Mouse (Mus musculus) gastrocnemius, postnatal 14 days (tissue): ENCODE data around the gene Prph. TPM values are rescaled to one million over a fixed set of nuclear protein-coding genes. Genes with fewer than 3 reads are reported as not detected.

Source experiments
- DNase-seq: peaks from one replicate; pipeline ENCODE4 v3.0.0; 2021; ENCODE audit warnings: mixed read lengths
- intact Hi-C: fragments of 180-260 bp; cut with DNase I; formaldehyde crosslinking; loops from one replicate; pipeline ENCODE4 v1.15.1; 2025; ENCODE audit warnings: low total_unique reads
- microRNA-seq, 2 experiments: library from miRNA; unstranded; fragments of <30 nt; microRNA quantifications; one replicate each; pipeline ENCODE4 v1.2.0; 2021
- total RNA-seq, 2 experiments: library from RNA; stranded (reverse); gene quantifications; 2 replicates each; pipeline ENCODE4 v1.2.3; 2021

Gene Prph
- total RNA-seq, 2 experiments from 2014 or later = 1.2 to 1.4 TPM

DNA sequence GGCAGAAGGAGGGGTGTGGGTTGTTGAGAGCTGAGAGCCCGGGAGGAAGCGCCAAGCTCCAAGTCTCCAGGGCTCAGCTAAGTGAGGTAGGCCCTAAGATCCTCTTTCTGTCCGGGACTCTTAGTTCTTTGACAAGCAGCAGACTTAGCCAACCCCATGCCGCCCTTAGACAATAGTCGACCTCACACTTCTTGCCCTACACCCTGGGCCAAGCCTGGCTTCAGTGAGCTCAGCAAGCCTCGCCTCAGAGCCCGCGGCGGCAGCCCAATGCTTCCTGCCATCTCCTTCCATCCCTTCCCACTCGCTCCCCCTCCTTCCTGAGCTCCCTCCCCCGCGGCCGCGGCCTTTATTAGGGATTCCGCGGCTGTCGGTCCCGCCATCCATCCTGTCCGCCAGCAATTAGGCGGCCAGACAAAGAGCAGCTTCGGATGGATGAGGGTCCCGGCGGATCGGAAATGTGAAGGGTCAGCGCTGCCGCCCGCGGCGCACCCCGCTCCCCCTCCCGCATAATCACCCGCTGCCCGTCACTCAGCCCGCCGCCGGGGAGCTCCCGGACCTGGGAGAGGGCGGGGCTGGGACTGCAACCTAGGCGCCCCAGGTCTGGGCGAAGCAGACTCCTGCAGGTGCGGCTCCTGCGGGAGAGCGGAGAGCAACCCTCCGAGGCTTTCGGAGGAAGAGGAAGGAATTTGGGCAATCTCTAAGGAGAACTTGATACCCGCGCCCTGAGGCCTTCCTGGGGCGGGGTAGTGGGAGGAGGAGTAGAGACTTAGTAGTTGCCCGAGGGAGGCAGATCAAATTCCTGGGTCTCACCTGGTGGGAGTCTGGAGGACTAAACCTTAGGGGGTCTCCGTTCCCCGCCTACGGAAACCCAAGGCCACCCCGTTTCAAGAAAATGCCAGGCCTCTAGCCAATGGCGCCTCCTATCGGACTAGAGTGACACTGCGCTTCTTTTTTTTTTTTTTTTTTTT, 38.6 kb downstream of the Prph start:
- intact Hi-C loops = loop anchor here (5.0 kb wide), 1 partner anchor 41 kb away; no protein-coding TSS in a partner anchor
- no peak for DNase-seq

DNA sequence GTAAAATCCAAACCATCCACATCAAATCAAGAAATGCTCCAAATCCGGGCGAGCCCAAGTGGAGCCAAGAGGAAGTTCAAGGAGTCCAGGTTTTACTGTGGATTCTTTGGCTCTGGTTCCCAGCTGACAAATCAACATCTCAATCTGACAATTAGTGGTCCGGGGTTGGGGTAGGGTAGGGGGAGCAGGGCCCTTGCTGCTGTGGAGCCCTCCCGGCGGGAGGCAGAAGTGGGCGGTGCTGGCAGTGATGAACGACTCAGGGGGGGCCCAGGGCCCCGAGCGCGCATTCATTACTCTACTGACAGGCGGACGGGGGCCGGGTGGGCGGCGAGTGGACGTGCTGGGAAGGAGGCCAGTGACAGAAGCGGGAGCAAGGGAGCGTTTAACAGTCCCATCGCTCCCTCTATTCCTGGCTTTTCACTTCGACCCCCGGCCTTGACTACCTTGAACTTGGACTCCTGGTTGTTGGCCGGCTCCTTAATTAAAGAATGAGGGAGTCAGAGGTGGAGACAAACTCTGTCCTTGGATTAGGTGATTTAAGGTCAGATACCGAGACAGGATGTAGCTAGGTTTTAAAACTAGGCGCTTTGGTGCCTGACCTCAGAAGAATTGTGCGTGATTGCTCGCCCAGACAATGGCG, 39.8 kb downstream of the Prph start:
- intact Hi-C loops = loop anchor here (5.0 kb wide), 1 partner anchor 42 kb away; no protein-coding TSS in a partner anchor
- DNase-seq = no peak

DNA sequence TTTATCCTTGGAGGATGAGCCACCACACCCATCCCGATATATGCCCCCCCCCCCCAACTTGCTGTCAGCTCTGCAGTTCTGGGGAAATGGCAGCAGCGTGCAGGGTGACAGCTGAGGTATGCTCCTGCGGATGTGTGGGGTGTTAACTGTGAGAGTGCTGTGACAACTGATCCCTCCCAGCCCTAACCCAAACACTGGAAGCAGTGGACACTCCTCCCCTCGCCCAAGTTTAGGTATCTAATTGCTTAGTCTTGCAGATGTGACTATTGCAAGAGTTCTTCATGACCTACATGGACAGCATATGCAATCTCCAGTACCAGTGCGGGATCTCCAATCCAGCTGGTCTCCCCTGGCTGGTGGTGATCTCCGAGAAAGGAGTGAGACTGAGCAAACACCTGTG, 40.4 kb downstream of the Prph start:
- intact Hi-C loops = no loop called here
- DNase-seq = no peak

DNA sequence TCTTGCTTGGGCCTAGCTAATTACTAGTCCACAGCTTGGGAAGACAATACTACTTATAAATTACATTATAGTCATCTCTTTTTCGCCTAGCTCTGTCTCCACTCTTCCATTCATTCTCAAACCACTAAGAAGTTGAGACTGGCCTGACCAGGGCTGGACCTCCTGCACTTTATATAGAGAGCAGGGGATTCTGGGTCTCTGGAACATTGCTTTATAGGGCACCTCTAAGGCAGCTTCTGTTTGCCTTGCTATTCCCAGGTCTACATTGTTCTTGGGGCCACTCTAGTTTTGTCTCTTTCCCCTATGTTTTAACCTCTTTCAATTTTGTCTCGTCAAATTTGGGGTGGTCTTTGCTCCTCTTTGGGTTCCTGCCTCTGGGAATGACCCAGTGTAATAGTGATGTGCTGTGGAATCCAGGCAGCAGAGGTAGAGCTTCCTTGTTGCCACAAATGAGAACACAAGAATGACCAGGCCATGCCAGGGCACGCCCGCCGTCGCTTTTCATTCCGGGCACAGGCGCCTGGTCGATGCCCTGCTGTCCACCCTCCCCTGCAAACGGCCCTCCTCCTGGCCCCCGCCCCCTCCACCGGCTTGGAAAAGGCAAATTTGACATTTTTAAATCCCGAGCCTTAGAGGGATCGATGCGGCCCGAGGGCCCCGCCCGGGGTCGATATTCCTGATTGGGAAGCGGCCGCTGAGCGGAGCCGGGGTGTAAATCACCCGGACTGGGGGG, 41.3 kb downstream of the Prph start:
- intact Hi-C loops = no loop called here
- DNase-seq = no peak

DNA sequence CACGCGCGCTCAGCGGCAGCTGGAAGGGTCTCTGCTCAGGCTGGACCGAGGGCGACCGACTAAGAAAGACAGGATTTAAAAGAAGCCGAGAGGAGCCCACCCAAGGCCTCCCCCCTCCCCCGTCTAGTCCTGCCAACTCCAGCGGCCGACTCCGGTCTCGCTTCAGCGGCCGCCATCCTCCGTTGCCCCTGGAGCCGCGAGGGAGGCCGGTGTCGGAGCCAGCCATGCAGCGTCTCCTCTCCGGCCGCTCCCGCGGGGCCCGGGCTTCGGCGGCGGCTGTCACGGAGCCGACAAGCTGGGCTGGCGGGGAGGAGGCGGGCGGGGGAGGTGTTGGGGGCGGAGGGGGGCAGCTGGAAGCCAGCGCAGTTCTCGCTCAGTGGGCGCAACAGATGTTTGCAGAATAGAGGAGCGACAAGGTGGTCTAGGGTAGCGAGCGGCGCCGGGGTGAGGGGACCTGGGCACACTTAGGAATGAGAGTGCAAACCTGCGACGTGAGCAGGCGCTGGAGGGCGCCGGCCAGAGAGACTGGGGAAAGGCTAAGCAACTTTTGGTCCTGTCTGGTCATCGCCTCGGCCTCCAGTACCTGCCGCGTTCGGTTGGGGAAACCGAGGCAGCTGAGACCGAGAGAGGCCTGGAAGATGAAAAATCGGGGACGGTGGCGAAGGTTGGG, 42.0 kb downstream of the Prph start:
- intact Hi-C loops = no loop called here

DNA sequence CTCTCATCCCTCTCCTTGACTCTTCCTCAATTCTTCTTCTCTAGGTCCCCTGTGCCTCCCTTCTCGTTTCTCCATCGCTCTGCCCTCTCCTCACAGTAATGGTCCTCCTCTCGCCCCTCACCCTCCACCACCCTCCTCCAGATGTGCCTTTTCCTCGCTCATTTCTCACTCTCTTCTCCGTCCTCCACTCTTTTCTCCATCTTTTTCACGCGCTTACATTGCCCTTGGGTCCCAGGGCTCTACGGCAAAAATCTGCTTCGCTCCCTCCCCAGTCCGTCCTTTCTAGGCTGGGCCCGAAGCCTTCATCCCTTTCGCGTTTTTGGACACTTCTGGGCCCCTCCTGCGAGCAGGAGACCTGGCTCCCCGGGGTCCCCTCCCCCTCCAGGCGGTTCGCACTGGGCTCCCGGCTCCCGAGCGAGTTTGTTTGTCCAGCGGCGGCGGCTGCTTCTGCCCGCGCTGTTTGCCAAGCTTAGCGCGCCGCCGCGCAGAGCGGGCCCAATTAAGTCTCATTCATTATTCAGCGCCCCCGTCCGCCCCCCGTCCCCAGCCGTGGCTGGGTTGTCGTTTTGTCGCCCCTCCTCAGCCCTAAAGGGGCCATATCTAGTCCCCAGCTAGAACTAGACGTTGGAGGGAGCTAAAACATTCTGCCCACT, 43.0 kb downstream of the Prph start:
- DNase-seq = no peak
- intact Hi-C loops = no loop called here

More for the DNA sequence above, 42.0 kb downstream of the Prph start:
- no peak for DNase-seq

DNA sequence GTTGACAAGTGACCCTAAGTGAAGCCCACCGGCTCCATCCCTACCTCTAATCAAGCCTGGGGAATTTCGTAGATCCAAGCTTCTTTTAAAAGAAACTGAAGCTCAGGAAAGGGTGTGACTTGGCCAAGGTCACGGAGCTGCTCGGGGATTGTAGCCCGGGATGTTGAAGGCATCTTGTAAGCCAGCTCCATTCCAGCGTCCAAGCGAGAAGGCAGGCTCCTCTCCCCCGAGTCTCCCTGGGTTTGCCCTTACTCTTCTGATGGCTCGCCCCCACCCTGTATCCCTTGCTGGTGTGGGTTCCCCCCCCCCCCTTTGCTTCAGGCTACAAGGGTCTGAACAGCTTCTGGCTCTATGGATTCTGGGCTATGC, 43.5 kb downstream of the Prph start:
- no peak for DNase-seq
- intact Hi-C loops = no loop called here

DNA sequence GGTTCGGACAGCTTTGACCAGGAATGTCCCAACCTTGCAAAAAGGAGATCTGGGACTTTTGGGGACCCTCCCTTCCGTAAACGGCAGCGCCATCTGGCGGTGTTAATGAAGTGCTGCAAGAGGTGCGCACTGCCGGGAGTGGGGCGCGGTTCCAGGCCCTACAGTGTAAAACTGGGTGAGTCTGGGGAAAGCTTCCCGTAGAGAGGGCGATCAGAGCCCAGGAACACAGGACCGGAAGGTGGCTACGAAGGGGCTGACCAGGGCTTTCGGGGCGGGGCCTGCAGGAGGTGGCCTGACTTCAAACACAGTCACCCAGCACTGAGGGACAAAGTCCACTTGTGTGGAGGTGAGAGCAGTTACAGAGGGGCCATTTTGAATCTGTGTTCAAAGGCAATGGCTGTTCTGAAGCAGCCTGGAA, 44.2 kb downstream of the Prph start:
- peak; percentile 66 for DNase-seq
- intact Hi-C loops = no loop called here

DNA sequence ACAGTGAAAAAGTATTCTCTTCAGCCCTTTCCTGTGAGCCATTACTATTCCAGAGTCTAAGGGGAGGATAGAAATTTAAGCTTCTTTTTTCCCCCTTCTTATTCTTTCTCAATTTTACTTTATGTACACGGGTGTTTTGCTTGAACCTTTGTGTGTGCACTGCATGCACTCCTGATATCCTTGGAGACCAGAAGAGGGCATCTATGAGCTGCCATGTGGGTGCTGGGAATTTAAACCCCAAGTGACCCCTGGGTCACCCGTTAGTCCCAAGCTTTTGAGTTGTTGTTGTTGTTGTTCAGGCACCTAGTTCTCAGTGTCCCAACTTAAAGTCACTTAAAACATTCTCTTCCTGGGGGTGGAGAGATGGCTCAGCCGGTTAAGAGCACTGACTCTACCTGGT, 45.0 kb downstream of the Prph start:
- no peak for DNase-seq
- intact Hi-C loops = no loop called here

DNA sequence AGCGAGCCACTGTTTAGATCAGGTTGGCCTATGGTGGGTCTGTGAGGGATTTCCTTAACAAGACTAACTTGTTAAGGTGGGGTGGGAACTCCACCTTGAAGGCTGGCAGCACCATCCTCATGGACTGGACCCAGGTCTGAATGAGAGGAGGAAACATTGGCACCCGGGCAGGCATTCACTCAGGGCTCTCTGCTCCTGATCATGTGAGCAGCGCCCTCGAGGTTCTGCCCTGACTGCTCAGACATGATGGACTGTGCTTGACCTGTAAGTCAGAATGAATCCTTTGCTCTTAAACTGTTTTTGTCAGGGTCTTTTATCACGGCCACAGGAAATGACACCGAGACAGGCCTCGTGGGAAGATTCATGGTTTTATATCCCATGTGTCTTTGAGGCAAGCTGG, 50.3 kb downstream of the Prph start:
- DNase-seq = no peak
- intact Hi-C loops = no loop called here

DNA sequence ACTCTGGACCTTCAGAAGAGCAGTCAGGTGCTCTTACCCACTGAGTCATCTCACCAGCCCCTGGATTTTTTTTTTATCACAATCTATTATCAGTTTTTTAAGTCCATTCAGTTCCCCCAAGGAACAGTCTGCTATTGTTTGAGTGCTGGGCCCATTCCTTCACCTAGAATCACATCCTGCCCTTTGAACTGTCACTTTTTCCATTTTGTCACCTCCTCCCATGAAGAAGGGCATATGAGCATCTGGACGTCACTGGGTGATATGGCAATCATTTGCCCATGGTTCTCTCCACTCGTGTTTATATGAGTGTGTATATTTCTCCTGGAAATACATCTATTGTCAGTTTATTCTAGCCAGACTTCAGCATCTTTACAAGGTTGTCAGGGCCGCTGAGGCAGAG, 52.9 kb downstream of the Prph start:
- DNase-seq = no peak
- intact Hi-C loops = no loop called here

Small RNA genes lying within 50 kb of the gene (microRNA-seq; reads per million reads assigned to microRNA genes)
- gene Mir6960 = 0 to 0.32 reads per million in 2 experiments

Other genes with a start within 250 kb of the Prph start
- 1 to 10 TPM; 1.6 to 2.7 TPM for gene Ddn, start 245.7 kb upstream of the Prph start, total RNA-seq
- 10 to 100 TPM; 36.6 to 42.0 TPM for gene Prkag1, start 223.7 kb upstream of the Prph start, total RNA-seq
- 10 to 100 TPM; 40.2 to 40.8 TPM for gene Kmt2d, start 184.0 kb upstream of the Prph start, total RNA-seq
- 1 to 10 TPM; 1.1 to 2.0 TPM for gene Rhebl1, start 160.6 kb upstream of the Prph start, total RNA-seq
- gene Dhh, start 156.6 kb upstream of the Prph start, total RNA-seq = 1 to 10 TPM in 1 of 2 experiments, under 1 TPM in 1; 0.97 to 4.1 TPM
- 10 to 100 TPM in 1 of 2 experiments, 1 to 10 TPM in 1; 4.4 to 11.3 TPM for gene Lmbr1l, start 136.9 kb upstream of the Prph start, total RNA-seq
- gene Tuba1b, start 120.6 kb upstream of the Prph start, total RNA-seq = 10 to 100 TPM; 64.0 to 93.6 TPM
- gene Gm49450, start 101.6 kb upstream of the Prph start, total RNA-seq = not detected
- gene Tuba1a, start 101.5 kb upstream of the Prph start, total RNA-seq = 100 to 1,000 TPM in 1 of 2 experiments, 10 to 100 TPM in 1; 58.7 to 109 TPM
- gene Tuba1c, start 25.3 kb upstream of the Prph start, total RNA-seq = 10 to 100 TPM; 14.3 to 21.0 TPM
- gene Troap, start 19.4 kb downstream of the Prph start, total RNA-seq = 1 to 10 TPM; 1.4 to 1.8 TPM
- gene C1ql4, start 32.6 kb downstream of the Prph start, total RNA-seq = not detected
- under 1 TPM in 1 of 2 experiments, not detected in 1; 0.12 TPM for gene Dnajc22, start 38.0 kb downstream of the Prph start, total RNA-seq
- gene Spats2, start 70.7 kb downstream of the Prph start, total RNA-seq = 1 to 10 TPM; 7.1 to 8.7 TPM
- not detected for gene Kcnh3, start 169.7 kb downstream of the Prph start, total RNA-seq
- 10 to 100 TPM; 34.4 to 37.2 TPM for gene Mcrs1, start 196.8 kb downstream of the Prph start, total RNA-seq
- 10 to 100 TPM; 18.4 to 20.8 TPM for gene Prpf40b, start 239.9 kb downstream of the Prph start, total RNA-seq
- gene Fam186b, start 240.7 kb downstream of the Prph start, total RNA-seq = not detected